Mouse (Mus musculus) stomach, postnatal 0 days (tissue): ENCODE data around the gene Vmn1r210.

ENCODE experiments used
- CTCF ChIP-seq: IDR thresholded peaks from 2 replicates; pipeline ENCODE4 v1.5.1; 2016; ENCODE audit warnings: antibody characterized with exemption, low read depth, mild to moderate bottlenecking, moderate library complexity
- EP300 ChIP-seq: optimal IDR thresholded peaks from 2 replicates; pipeline ENCODE3; 2016; ENCODE audit warnings: antibody characterized with exemption

GRCm38 (mm10) chr13:22854760-22855159 is 23.6 kb upstream of the Vmn1r210 start:
- TF ChIP-seq CTCF (no peak), EP300 (no peak)
